Mouse (Mus musculus) left cerebral cortex, postnatal 36 days (tissue): ENCODE data around the gene Hmga2. TPM values are rescaled to one million over a fixed set of nuclear protein-coding genes. Genes with fewer than 3 reads are reported as not detected.

Experiments
- microRNA-seq: library from miRNA; unstranded; fragments of <30 nt; microRNA quantifications from one replicate; pipeline ENCODE4 v1.2.0, GENCODE M21; 2022
- total RNA-seq, 2 experiments: library from RNA; stranded (reverse); gene quantifications; 2 replicates each; pipeline ENCODE4 v1.2.3; 2021

Hmga2 gene
- total RNA-seq, 2 experiments from 2014 or later = 0.20 to 0.34 TPM

Small RNA genes lying within 50 kb of the gene (microRNA-seq; reads per million reads assigned to microRNA genes)
- not detected for gene Mir763

Other genes starting within 250 kb of the Hmga2 start
- gene Llph, start 249.4 kb downstream of the Hmga2 start, total RNA-seq = 10 to 100 TPM; 18.3 to 20.5 TPM